Mouse (Mus musculus) small intestine, adult 2 months (tissue): ENCODE measurements around the gene Iqschfp.

Experiments
- CTCF ChIP-seq: fragments of 200-500 bp; IDR thresholded peaks from 2 replicates; pipeline ENCODE4 v1.5.1; 2012; ENCODE audit warnings: low read depth, mild to moderate bottlenecking, control low read depth, inconsistent platforms, low read length, moderate library complexity, mixed read lengths; ENCODE audit not compliant: insufficient replicate concordance, insufficient read length; ENCODE audit errors: extremely low read depth
- POLR2A ChIP-seq: fragments of 200-500 bp; IDR thresholded peaks from 2 replicates; pipeline ENCODE4 v1.6.1; 2012; ENCODE audit warnings: low read depth, mild to moderate bottlenecking, control low read depth, inconsistent platforms, low read length, moderate library complexity

GRCm38 (mm10) chr3:68332515-68332914 is 440.5 kb downstream of the Iqschfp start:
- TF ChIP-seq CTCF = no peak
- TF ChIP-seq POLR2A = no peak
